7 mouse cellular contexts compared by ENCODE assay signal in the genomic region with DNA sequence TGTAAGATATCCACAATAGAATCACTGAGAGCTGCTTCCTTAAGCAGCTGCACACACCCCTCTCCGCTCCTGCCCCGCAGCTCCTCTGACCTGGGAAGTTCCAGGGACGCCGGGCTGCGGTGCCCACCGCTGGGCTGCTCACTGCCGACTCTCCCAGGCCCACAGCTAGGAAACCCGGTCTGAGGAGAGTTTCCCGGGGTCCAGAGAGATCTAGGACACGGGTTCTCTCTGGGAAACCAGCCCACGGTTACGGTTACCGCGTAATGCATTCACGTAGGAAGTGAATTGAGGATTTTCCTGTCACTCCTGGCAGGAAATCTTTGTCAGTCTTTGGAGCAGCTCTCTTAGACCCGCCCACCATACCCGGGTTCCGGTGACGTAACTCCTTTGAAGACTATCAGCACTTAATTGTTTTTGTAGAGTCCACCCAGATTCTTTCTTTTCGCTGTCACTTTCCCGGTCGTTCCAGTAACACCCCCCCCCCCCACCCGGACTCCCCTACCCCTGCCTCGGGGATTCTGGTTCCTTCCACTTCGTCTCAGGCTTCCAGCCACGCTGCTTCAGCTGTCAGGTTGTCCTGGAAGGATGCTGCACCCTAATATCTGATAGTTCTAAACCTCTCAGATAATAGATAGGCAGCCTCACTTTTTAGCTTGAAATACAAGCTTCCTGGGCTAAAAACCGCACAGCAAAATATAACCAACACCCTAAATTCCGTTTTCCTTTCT. TPM values are rescaled to one million over a fixed set of nuclear protein-coding genes. Genes with fewer than 3 reads are reported as not detected.
DNase-seq lines count a peak whose midpoint lies in the region; ATAC-seq lines count a peak whose summit lies in the region.

No protein-coding gene starts in this region.

- H3K4me2 ChIP-seq in intestine, embryonic 14.5 days (ENCODE audit: low read length), result peak overlapping the region; percentile 60

- H3K9me3 ChIP-seq in intestine, embryonic 14.5 days (ENCODE audit: control insufficient read depth, low read length), result no peaks in the 10 kb centered on the region

- DNase-seq in adrenal gland, adult 8-10 months, result peak; percentile 47
- DNase-seq in embryo, embryonic 10.5 days (ENCODE audit: low spot score), result peak; percentile 95
- peak; percentile 19 to 26 for DNase-seq in gastrocnemius, postnatal 36 days
- peak; percentile 85 for DNase-seq in intestine, embryonic 14.5 days (ENCODE audit: low spot score)
- peak; percentile 60 to 68 for DNase-seq in left cerebral cortex, postnatal 10 days (ENCODE audit: extremely low spot score in 1 of 2, low spot score in 2 of 2)
- DNase-seq in right cerebral cortex, postnatal 36 days (ENCODE audit: low spot score in 2 of 2), result peak; percentile 65 to 77

- H3K4me3 ChIP-seq in intestine, embryonic 14.5 days (ENCODE audit: low read depth, low read length), result peak overlapping the region; percentile 71

- peak overlapping the region; percentile 77 for H3K9ac ChIP-seq in intestine, embryonic 14.5 days (ENCODE audit: low read length)

- no peaks in the 10 kb centered on the region for H3K27me3 ChIP-seq in intestine, embryonic 14.5 days (replicated peaks; ENCODE audit: control insufficient read depth, insufficient read depth, low read length)

- H3K4me1 ChIP-seq in intestine, embryonic 14.5 days (replicated peaks; ENCODE audit: control insufficient read depth, insufficient read depth, low read length), result 0 out of 2 replicates have a peak, but pooled peaks cover 3% of the 10 kb centered on the region

- peak; percentile 94 for ATAC-seq in intestine, embryonic 14.5 days (replicated peaks; ENCODE audit: low FRiP score, low TSS enrichment, low read depth)
- peak; percentile 94 for ATAC-seq in megakaryocyte progenitor cell, adult 5-6 weeks (replicated peaks; ENCODE audit: poor library complexity)

- peak overlapping the region; percentile 91 for H3K27ac ChIP-seq in intestine, embryonic 14.5 days (ENCODE audit: low read depth)

- H3K36me3 ChIP-seq in intestine, embryonic 14.5 days (ENCODE audit: control insufficient read depth, insufficient read depth, low read length), result no peaks in the 10 kb centered on the region

- intact Hi-C loops in gastrocnemius, postnatal 36 days (cut with DNase I), result no loop called here
- intact Hi-C loops in left cerebral cortex, postnatal 10 days (cut with DNase I), result loop anchor here (10.0 kb wide), 1 partner anchor 727 kb away; no protein-coding TSS in a partner anchor

- WGBS in intestine, embryonic 14.5 days, result 1% methylated on average over 28 of the region's 28 CpGs

RNA-seq across cellular contexts. Expression of gene Zfp945, which starts 49.3 kb away (rescaled TPM):
- 10 to 100 TPM; 12.5 to 24.7 (median 18.9) TPM for total RNA-seq in adrenal gland, adult 8-10 months (2022)
- total RNA-seq in gastrocnemius, postnatal 36 days (2021), result 1 to 10 TPM; 2.5 to 3.1 TPM
- 22.7 and 23.6 TPM in 2 replicates for polyA plus RNA-seq in intestine, embryonic 14.5 days (2014; fragmentation: Nextera tagmentation; extraction: Ambion mirVana)
- 10 to 100 TPM; 20.3 to 20.4 TPM for total RNA-seq in left cerebral cortex, postnatal 10 days (2021)
- 8.2 and 12.4 TPM in 2 replicates for total RNA-seq in megakaryocyte progenitor cell, adult 5-6 weeks (2015)
- total RNA-seq in megakaryocyte progenitor cell, adult 5-6 weeks (2017), result 4.4 and 6.1 TPM in 2 replicates

Comparison
In these comparisons a context has a peak if more than half of its experiments do, and no peak if none do; other contexts are left out.
1. Peak in every context shown above with its lines: DNase-seq, ATAC-seq, H3K4me3 ChIP-seq and H3K27ac ChIP-seq.
2. DNase-seq: peak in every context shown above with its lines; median percentile 95 in embryo, embryonic 10.5 days; 85 in intestine, embryonic 14.5 days; 71 in right cerebral cortex, postnatal 36 days; 64 in left cerebral cortex, postnatal 10 days; 47 in adrenal gland, adult 8-10 months; 22 in gastrocnemius, postnatal 36 days.